Mouse (Mus musculus): ENCODE results near the gene Chad.

The Chad gene

GRCm38 (mm10) chr11:94564437-94565150 is at the start of gene Chad:
TSS of gene Chad (plus strand) at chr11:94565047.
- peak; percentile 43 for DNase-seq (ENCODE audit: low read depth)

DNA sequence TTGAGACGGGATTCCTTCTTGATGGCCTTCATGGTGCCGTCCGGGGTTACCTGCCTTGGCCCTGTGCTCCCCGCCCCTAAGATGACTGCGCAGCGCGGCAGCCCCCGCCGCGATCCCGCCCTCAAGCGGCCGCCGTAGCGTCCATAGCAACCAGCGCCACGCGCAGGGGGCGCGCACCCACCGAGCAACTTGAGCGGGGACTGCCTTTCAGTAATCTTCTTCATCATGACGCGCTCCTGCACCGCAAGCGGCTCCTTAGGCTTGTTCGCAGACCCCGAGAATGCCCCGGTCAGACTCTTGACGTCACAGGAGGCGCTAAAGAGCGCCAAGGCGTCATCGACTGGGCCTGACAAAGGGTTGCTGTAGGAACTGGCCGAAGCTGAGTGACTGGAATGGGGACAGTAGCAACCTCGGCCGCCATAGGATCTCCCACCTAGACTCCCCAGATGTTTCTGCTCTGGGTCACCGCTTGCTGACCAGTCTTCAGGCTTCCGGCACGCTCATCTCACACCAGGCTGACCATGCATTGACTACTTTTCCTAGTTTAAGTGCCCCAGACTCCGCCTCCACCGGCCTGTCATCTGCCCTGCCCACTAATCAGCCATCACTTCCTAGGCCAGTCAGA is 43.5 kb upstream of the Chad start, which contains the start of gene Mycbpap:
Mycbpap (minus strand) TSS at position 524 of the 625 bp plus-strand sequence.
- peak; percentile 9 for DNase-seq (ENCODE audit: low read depth)

DNA sequence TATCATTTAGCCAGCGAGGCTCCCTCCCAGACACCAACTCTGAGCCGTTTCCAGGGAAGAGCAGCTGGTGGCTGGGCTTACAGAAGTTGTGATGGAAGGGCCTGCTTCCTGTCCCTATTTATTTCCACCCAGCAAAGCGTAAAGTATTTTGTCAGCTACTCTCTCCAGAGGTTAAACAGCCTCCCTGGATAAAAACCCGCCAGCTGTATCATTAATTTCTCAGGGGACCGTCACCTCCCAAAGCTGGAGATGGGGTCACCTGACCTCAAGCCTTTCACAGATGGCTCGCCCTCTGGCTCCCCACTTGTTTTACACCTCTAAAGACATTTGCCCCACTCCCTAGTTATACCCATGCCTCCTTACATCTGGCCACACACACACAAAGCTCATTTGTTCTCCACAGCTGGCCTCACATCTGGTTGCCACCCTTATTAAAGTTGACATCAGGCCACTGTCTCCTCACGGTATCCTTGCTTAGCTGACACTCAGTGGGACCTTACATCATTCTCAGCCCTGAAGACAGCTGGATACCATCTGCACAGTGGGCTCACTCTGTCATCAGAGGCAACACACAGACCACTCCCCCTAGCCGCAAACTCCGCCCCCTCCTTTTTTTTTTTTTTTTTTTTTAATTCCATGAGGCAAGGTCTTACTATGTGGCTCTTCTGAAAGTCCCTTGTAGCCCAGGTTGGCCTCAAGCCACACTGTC is 38.5 kb upstream of the Chad start:
- no peak for DNase-seq (ENCODE audit: low read depth)

DNA sequence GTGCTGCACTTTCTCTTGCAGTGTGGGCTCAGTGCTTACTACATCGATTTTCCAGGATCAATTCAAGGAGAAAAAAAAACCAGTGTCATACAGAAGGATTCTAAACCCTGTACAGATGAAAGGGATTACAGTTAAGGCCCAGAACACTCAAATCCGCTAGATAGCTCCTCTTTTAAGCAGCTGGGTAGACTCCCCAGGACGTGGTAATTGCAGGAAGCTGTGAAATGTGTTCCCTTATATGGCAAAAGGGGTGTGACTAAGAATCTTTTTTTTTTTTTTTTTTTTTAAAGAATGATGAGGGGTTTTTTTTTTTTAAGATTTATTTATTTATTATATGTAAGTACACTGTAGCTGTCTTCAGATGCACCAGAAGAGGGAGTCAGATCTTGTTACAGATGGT is 36.0 kb upstream of the Chad start:
- no peak for DNase-seq (ENCODE audit: low read depth)

DNA sequence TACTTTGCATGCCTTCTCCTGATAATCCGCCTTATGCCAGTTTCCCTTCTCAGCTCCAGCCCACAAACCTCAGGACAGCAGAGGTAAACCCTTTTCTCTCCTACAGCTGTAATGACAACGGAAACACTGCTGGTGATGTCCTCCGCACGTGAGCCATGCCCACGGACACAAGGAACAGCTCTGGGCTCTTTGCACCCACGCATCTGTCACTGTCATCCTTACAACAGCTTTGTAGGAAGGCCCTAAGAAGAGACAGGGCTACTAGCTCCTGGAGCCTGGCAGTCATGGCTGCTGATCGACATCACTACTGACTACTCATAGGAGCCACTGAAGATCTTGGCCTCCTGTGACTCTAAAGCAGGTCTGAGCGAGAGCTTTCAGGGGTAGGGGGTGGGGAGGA is 31.7 kb upstream of the Chad start:
- DNase-seq (ENCODE audit: low read depth) = no peak

DNA sequence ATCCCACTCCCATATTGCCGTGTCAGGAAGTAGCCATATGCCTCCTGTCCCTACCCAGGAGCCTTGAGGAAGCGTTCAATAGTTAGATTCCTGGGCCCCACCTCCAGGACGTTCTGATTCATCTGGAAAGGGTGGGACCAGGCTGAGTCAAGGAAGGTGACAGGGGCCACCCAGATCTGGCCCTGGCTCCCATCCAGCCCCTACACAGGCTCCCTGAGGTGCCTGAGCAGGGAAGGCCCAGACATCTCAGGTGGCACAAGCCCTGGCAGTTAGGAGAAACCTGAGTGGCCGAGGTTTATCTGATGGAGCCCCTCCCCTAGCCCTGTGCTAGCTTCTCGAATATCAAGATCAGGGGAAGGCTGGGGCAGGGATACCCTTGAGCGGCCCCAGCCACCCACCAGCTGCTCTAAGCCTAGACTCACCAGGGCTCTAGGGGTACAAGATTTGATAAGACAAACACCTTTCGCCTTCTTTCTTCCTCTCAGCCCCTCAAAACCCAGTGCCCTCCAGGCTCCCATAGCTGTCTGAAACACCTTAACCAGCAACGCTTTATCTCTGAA is 26.0 kb upstream of the Chad start:
- DNase-seq (ENCODE audit: low read depth) = no peak

GRCm38 (mm10) chr11:94539761-94540160 is 25.1 kb upstream of the Chad start:
- no peak for DNase-seq (ENCODE audit: low read depth)

GRCm38 (mm10) chr11:94542400-94542799 is 22.4 kb upstream of the Chad start:
- no peak for DNase-seq (ENCODE audit: low read depth)

DNA sequence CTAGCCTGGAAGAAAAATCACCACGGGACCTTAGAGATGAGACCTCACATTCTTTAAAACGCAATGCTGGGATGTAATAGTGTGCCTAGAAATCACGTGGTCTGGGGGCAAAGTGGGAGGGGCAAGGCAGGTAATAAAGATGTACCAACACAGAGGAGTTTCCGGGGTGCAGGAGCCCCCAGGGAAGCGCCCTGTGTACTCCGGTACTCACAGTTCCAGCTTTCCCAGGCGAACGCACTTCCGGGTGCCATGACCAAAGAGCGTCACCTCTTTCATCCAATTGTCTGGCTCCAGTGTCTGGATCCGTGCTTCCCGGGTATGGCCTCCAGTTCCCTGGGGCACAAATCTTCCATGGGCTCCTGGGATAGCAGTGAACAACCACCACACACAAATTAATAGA is 21.5 kb upstream of the Chad start:
- no peak for DNase-seq (ENCODE audit: low read depth)

DNA sequence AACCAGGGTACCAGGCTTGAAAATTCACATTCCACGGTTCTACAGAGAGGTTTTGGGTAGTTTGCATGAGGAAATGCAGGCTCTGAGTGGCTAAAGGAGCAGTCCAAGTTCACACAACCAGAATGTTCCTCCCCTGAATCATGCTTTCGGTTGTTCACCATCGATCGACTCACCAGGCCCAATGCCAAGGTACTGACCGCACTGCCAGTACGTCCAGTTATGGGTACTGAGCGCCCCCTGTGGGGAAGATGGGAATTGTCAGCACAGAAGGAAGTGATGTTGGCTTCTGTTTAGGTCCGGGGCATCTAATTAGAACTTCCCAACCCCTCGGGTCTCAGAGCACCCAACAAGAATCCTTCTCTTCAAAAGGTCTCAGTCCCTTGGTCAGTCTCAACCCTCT is 20.9 kb upstream of the Chad start:
- DNase-seq (ENCODE audit: low read depth) = peak; percentile 45

DNA sequence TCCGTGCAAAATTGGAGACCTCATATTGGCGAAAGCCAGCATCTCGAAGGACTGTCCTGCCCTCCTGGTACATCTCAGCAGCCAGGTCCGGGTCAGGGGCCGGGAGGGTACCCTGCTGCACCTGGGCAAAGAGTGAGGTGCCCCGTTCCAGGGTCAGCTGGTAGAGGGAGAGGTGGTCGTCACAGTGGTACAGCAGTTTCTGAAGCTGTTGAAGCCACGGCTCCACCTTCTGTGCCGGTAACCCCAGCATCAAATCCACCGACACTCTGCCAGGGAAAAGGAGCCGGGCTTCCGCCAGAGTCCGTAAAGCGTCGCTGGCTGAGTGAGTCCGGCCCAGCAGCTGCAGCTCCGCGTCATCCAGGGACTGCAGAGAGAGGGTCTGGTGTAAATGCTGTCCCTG is 20.4 kb upstream of the Chad start:
- DNase-seq (ENCODE audit: low read depth) = no peak

DNA sequence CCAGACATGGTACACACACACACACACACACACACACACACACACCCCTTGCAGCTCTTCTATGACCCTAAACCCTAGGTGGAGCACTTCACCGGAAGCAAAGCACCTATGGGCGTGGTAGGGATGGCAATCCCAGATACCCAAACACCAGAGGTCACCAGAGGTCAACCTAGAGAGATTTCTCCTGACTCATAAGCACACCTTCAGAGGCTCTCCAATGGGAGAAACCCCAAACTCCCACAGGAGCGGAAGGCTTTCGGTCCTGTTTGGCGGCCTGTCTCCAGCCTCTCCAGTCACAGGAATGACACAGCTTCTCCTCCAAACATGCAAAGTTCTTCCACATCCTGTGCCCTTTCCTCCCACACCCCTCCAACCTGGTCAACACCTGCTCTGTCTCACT is 18.5 kb upstream of the Chad start:
- DNase-seq (ENCODE audit: low read depth) = no peak

GRCm38 (mm10) chr11:94547271-94547670 is 17.6 kb upstream of the Chad start:
- no peak for DNase-seq (ENCODE audit: low read depth)

GRCm38 (mm10) chr11:94548041-94548784 is 16.6 kb upstream of the Chad start:
- no peak for DNase-seq (ENCODE audit: low read depth)

DNA sequence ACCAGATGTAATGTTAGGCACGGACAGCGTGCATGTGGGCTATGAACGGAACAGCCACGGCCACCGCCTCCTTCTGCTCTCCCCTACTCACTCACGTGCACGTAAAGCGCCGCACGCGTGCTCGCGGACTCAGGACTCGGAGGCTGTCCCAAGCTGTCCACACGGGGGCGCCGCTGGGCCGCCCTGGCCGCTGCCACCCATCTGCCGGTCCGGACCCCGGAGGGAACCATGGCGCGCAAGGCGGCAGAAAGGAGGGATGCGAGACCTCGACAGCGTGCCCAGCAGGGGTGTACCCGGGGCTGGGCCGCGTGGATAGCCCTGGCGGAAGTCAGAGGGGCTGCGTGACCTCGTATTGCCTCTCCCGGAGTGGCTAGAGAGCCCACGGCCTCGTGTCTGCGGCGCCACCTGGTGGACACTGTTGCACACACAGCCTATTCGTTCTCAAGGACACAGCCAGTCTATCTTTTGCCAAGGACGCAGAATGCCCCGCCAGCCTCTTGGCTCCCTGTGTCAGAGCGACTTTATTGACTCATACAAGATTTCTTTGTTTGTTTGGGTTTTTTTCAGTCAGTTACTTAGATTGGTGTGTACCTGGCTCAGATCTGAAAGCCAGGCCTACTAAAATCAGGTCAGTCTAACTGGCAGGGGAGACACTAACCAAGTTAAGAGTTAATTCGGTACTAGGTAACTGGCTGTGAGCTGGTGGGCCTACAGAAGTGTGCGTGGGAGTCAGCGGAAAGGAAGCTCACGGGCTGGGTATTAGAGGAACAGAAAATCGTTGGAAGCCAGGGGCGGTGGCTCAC is 15.8 kb upstream of the Chad start, which contains the start of gene Rsad1:
Rsad1 (minus strand) TSS at position 368 of the 803 bp plus-strand sequence.
- peak; percentile 96 for DNase-seq (ENCODE audit: low read depth)

GRCm38 (mm10) chr11:94549691-94550441 is 15.0 kb upstream of the Chad start:
- no peak for DNase-seq (ENCODE audit: low read depth)

GRCm38 (mm10) chr11:94550442-94550744 is 14.5 kb upstream of the Chad start:
- DNase-seq (ENCODE audit: low read depth) = no peak

DNA sequence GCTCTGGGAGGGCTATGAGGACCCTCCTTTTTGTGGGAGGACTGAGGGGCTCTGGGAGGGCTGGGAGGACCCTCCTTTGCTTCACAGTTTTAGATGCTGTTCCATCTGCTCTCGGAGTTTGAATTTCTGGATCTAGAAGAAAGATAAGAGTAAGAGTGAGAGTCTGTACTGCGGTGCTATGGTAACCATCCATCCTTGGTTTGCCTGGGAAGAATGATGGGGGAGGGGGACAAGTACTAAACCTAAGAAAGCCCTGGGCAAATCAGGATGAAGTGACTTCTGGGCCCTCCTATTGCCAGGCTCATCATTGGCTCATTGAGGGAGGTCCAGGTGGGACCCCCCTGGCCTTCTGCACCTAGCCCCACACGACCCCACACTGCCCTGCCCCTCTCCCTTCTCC is 6.6 kb upstream of the Chad start:
- DNase-seq (ENCODE audit: low read depth) = no peak

- peak; percentile 59 for DNase-seq (ENCODE audit: low read depth)
Observed at GRCm38 (mm10) chr11:94563383-94563782, 1.5 kb upstream of the Chad start.

- no peak for DNase-seq (ENCODE audit: low read depth)
Observed at GRCm38 (mm10) chr11:94563821-94564220, 1.0 kb upstream of the Chad start.

DNA sequence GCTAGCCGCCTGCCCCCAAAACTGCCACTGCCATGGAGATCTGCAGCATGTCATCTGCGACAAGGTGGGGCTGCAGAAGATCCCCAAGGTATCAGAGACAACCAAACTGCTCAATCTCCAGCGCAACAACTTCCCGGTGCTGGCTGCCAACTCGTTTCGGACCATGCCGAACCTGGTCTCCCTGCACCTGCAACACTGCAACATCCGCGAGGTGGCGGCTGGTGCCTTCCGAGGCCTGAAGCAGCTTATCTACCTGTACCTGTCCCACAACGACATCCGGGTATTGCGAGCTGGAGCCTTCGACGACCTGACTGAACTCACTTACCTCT is 268 bp downstream of the Chad start:
- DNase-seq (ENCODE audit: low read depth) = peak; percentile 56
